Mouse (Mus musculus) bone marrow macrophage, adult 2 months (primary cell): Measurements from ENCODE around the gene Samsn1.

Experiments
- CTCF ChIP-seq: IDR thresholded peaks from 2 replicates; pipeline ENCODE4 v1.5.1; 2012; ENCODE audit warnings: low read depth, mild to moderate bottlenecking, low read length, moderate library complexity
- POLR2A ChIP-seq: IDR thresholded peaks from 2 replicates; pipeline ENCODE4 v1.6.1; 2012; ENCODE audit warnings: mild to moderate bottlenecking, low read depth, low read length, borderline replicate concordance

- TF ChIP-seq CTCF (no peak), POLR2A (no peak)
These were observed 20.3 kb downstream of the Samsn1 start for GRCm38 (mm10) chr16:76001788-76002187.
